Mouse (Mus musculus) stomach, postnatal 0 days (tissue): ENCODE results near the gene Fam49a.

ENCODE experiments used
- CTCF ChIP-seq: IDR thresholded peaks from 2 replicates; pipeline ENCODE4 v1.5.1; 2016; ENCODE audit warnings: antibody characterized with exemption, low read depth, mild to moderate bottlenecking, moderate library complexity
- EP300 ChIP-seq: optimal IDR thresholded peaks from 2 replicates; pipeline ENCODE3; 2016; ENCODE audit warnings: antibody characterized with exemption

GRCm38 (mm10) chr12:12337378-12337777, 75.4 kb downstream of the Fam49a start:
- no peak for TF ChIP-seq CTCF
- no peak for TF ChIP-seq EP300
